Mouse (Mus musculus) hindbrain, embryonic 12.5 days (tissue): ENCODE measurements at regions not wholly inside any gene's neighbourhood (a gene's known extent, or its start where the extent isn't known, plus 50 kb on each side); places are given as distances from the start of the nearest gene placed in this dataset.

ENCODE experiments used
- ATAC-seq: fragments of 200-750 bp; cut with Nextera tagmentation; 2 replicates; pipeline ENCODE4 v1.8.0; 2017; ENCODE audit warnings: moderate TSS enrichment; ENCODE audit not compliant: low FRiP score
- H3K27ac ChIP-seq: fragments of 300-500 bp; sonication (generic); 2 replicates; pipeline ENCODE4 v1.5.1; 2016; ENCODE audit warnings: mild to moderate bottlenecking
- H3K27me3 ChIP-seq: fragments of 300-500 bp; sonication (generic); 2 replicates; pipeline ENCODE4 v1.6.1; 2016; ENCODE audit warnings: mild to moderate bottlenecking
- H3K36me3 ChIP-seq: fragments of 300-500 bp; sonication (generic); 2 replicates; pipeline ENCODE4 v1.6.1; 2016; ENCODE audit warnings: mild to moderate bottlenecking
- H3K4me1 ChIP-seq: fragments of 300-500 bp; sonication (generic); 2 replicates; pipeline ENCODE4 v1.6.1; 2016
- H3K4me2 ChIP-seq: fragments of 300-500 bp; sonication (generic); replicated peaks from 2 replicates; pipeline ENCODE4 v1.6.1; 2016; ENCODE audit warnings: mild to moderate bottlenecking
- H3K4me3 ChIP-seq: fragments of 300-500 bp; sonication (generic); 2 replicates; pipeline ENCODE4 v1.5.1; 2016; ENCODE audit warnings: mild to moderate bottlenecking
- H3K9ac ChIP-seq: fragments of 300-500 bp; sonication (generic); 2 replicates; pipeline ENCODE4 v1.6.1; 2016; ENCODE audit warnings: mild to moderate bottlenecking, moderate library complexity
- H3K9me3 ChIP-seq: fragments of 300-500 bp; sonication (generic); replicated peaks from 2 replicates; pipeline ENCODE4 v1.6.1; 2016; ENCODE audit warnings: mild to moderate bottlenecking
- WGBS: fragments of 180-500 bp; shearing (Covaris S2); methylation state at CpG from one replicate; pipeline ENCODE4 v1.1.7; 2016; 5-methylcytosine and 5-hydroxymethylcytosine counted together

DNA sequence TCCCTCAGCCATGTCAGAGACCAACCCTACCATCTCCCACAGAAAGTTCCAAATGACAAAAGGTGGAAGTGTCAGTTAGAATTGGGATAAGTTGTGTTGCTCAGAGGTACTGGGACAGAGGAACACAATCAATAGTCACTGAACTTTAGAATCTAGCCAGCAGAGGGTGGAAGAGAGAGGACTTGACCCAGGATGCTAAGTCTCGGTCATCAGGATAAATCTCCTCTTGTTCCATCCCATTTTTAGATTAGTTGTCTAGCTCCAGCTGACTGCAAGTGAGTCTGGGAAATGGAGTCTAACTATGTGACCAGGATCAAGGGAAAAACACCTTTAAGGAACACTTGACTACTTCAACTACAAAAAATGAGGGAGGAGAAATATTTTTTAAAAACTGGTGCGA lies 91.5 kb downstream of the Fam84b start:
- WGBS: 67% methylated on average over 2 of the region's 2 CpGs
- no peak overlapping the region for H3K4me3 ChIP-seq

DNA sequence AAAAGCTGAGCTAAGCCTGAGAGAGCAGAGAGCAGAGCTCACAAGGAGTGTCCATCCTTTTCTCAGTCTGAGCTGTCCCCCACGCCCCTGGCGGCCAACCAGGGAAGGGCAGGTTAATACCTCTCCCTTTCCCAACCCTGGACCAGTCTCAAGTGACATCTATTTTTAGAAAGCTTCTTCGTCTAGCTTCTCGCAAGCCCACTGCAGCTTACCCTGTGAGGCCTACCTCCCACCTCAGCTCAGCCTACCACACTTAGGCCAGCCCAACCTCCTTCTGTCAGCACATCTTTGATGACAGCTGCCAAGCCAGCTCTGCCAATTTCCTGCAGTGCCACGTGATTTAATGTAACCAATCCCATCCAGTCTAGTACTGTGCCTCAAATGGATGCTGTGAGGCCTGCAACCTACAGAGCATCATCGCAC lies 93.6 kb downstream of the Fam84b start:
- no peaks in the 10 kb centered on the region for H3K4me1 ChIP-seq
- peak; percentile 48 for ATAC-seq
- H3K27ac ChIP-seq: no peak overlapping the region
- H3K36me3 ChIP-seq: no peaks in the 10 kb centered on the region
- no peak overlapping the region for H3K4me2 ChIP-seq
- no peak overlapping the region for H3K4me3 ChIP-seq
- no peak overlapping the region for H3K9ac ChIP-seq
- no peaks in the 10 kb centered on the region for H3K27me3 ChIP-seq
- no peaks in the 10 kb centered on the region for H3K9me3 ChIP-seq
- 45% methylated on average over 6 of the region's 6 CpGs for WGBS

More for the DNA sequence above, 91.5 kb downstream of the Fam84b start:
- no peaks in the 10 kb centered on the region for H3K27me3 ChIP-seq
- H3K9me3 ChIP-seq: no peaks in the 10 kb centered on the region
- no peaks in the 10 kb centered on the region for H3K36me3 ChIP-seq
- H3K4me1 ChIP-seq: no peaks in the 10 kb centered on the region
- no peak overlapping the region for H3K27ac ChIP-seq
- no peak overlapping the region for H3K9ac ChIP-seq
- ATAC-seq: no peak
- no peak overlapping the region for H3K4me2 ChIP-seq

DNA sequence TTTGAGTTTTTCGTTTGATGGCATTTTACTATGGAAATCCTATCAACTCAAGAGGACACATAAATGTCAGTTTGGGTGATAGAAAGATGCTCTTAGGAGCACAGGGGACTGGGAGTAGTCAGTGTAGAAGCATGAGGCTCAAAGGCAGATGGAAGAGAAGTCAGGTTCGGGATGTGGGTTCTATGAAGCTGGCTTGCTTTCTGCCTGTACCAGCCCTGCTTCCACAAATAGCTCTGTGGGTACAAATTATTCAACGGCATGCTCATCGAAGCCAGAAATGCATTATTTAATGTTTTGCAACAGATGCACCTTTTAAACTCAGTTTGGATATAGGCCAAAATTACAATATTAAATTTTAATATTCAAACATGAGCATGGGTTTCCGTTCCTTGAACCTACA lies 99.3 kb downstream of the Fam84b start:
- WGBS: 94% methylated on average over 5 of the region's 5 CpGs
- no peak overlapping the region for H3K4me3 ChIP-seq
- no peak overlapping the region for H3K9ac ChIP-seq
- H3K9me3 ChIP-seq: no peaks in the 10 kb centered on the region
- no peaks in the 10 kb centered on the region for H3K27me3 ChIP-seq
- no peak for ATAC-seq
- H3K36me3 ChIP-seq: no peaks in the 10 kb centered on the region
- no peak overlapping the region for H3K27ac ChIP-seq
- no peaks in the 10 kb centered on the region for H3K4me1 ChIP-seq
- H3K4me2 ChIP-seq: no peak overlapping the region

DNA sequence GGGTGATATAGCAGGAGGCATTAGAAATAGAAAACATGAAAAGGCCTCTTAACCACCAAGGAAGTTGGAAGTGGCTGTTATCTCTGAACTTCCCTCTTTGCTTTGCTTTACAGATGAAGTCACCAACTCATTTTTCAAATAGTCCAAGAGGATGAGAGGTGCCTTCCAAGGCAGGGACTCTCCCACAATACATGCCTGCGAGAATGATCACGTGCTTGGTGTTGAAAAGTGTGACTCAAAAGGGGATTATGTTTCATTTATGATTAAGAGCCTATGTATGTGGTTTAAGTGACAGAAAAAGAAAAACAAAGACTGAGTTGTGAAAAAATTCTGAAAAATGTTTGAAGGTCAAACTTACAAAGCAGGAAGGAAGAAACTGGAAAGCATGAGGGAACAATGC lies 114.0 kb downstream of the Fam84b start:
- WGBS: 77% methylated on average over 2 of the region's 2 CpGs
- Histone ChIP-seq H3K9me3 (no peaks in the 10 kb centered on the region), H3K36me3 (no peaks in the 10 kb centered on the region), H3K27ac (no peak overlapping the region), H3K4me2 (no peak overlapping the region), H3K4me3 (no peak overlapping the region), H3K27me3 (no peaks in the 10 kb centered on the region), H3K9ac (no peak overlapping the region), H3K4me1 (no peaks in the 10 kb centered on the region)
- no peak for ATAC-seq

DNA sequence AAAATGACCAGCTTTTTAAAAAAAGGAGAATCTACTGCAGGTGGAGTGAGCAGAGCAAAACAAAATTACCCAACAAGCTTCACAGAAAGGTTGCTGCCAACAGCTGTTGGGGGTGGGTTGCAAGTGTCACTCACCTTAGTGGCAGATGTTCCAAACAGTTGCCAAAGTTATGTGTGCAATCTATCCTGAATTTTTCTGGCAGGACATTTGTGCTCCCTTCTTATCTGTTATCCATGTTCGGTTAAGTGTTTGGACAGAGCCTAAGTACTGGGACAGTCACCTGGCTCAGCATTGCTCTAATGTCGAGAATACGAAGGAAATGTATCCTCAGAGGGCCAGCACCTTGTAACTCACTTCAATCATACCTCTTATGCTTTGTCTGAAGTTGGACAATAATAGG lies 115.3 kb downstream of the Fam84b start:
- Histone ChIP-seq H3K4me3 (no peak overlapping the region), H3K36me3 (no peaks in the 10 kb centered on the region), H3K9ac (no peak overlapping the region), H3K27ac (no peak overlapping the region), H3K9me3 (no peaks in the 10 kb centered on the region), H3K4me1 (no peaks in the 10 kb centered on the region), H3K4me2 (no peak overlapping the region), H3K27me3 (no peaks in the 10 kb centered on the region)
- ATAC-seq: no peak
- WGBS: 83% methylated on average over 3 of the region's 3 CpGs

DNA sequence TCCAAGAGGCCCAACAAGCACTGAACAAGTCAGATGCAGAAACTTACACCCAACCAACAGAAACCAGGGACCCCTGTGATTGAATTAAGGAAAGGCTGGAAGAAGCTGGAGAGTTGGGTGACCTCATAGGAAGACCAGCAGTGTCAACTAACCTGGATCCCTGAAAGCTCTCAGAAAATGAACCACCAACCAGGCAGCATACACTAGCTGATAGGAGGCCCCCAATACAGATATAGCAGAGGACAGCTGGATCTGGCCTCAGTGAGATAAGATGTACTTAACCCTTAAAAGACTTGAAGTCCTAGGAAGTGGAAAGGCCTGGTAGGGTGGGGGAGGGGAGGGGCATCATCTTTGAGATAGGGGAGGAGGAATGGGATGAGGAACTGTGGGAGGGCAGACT lies 121.2 kb downstream of the Fam84b start:
- H3K9me3 ChIP-seq: no peaks in the 10 kb centered on the region
- H3K36me3 ChIP-seq: no peaks in the 10 kb centered on the region
- H3K9ac ChIP-seq: no peak overlapping the region
- no peak overlapping the region for H3K4me3 ChIP-seq
- no peaks in the 10 kb centered on the region for H3K4me1 ChIP-seq
- no peaks in the 10 kb centered on the region for H3K27me3 ChIP-seq
- H3K4me2 ChIP-seq: no peak overlapping the region
- no peak for ATAC-seq
- H3K27ac ChIP-seq: no peak overlapping the region

DNA sequence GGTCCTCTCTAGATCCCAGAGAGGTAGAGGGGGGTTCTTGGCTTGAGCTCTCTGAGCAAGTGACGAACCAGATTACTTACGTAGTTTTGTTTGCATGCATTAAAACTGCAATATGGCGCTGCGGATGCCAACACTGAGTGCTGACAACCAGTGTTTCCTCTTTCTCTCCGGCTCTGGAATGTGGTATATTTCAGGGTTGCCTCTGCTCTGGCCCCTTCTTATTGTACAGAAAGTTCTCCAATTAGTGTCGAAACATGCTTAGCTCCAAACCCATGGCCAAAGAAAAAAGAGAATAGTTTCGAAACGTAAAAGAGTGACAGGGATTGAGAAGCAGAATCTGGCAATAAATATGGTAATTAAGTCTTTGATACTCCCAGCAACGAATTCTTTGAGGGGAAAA lies 124.8 kb downstream of the Fam84b start:
- ATAC-seq: no peak
- H3K27ac ChIP-seq: no peak overlapping the region
- no peaks in the 10 kb centered on the region for H3K36me3 ChIP-seq
- H3K4me1 ChIP-seq: no peaks in the 10 kb centered on the region
- H3K9me3 ChIP-seq: no peaks in the 10 kb centered on the region
- H3K27me3 ChIP-seq: no peaks in the 10 kb centered on the region
- H3K4me2 ChIP-seq: no peak overlapping the region
- H3K4me3 ChIP-seq: no peak overlapping the region
- no peak overlapping the region for H3K9ac ChIP-seq
- WGBS: 66% methylated on average over 9 of the region's 9 CpGs

DNA sequence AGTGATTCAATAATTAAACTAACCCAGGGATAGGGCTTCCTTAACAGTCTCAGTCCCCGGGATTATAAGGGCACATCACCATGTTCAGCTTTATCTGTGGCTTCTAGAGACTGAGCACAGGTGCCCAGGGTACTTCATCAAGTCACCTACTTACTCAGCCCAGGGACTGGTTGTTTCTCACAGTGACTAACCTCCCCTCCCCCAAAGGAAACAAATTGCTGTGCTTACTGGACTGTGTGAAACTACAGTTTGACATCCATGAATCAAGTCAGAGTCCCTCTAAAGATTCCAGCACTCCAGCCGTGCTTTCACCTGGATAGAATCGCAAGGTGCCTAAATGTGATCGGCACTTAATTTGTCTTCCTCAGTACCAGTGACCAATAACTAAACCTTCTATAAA lies 125.2 kb downstream of the Fam84b start:
- no peaks in the 10 kb centered on the region for H3K4me1 ChIP-seq
- H3K36me3 ChIP-seq: no peaks in the 10 kb centered on the region
- WGBS: 78% methylated on average over 4 of the region's 4 CpGs
- no peak overlapping the region for H3K4me2 ChIP-seq
- no peak overlapping the region for H3K27ac ChIP-seq
- no peak for ATAC-seq
- no peak overlapping the region for H3K4me3 ChIP-seq
- no peaks in the 10 kb centered on the region for H3K9me3 ChIP-seq
- no peak overlapping the region for H3K9ac ChIP-seq
- H3K27me3 ChIP-seq: no peaks in the 10 kb centered on the region

DNA sequence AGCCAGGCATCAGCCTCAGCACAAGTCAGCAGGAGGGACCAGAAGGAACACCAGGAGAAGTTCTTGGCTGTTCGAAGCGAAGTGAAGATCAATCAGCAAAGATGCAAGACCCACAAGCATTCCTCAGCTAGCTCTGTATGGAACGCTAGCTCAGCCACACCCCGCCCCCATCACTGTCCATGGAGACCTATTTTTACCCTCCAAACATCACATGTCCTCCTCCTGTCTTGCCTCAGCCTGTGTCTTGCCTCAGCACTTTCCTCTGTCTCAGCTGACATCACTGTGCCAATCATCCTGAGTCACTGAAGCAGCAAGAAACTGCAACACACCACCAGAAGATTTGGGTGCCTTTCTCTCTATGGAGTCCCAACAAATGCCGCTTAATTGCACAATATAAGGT lies 134.2 kb downstream of the Fam84b start:
- no peak for ATAC-seq
- H3K9me3 ChIP-seq: no peaks in the 10 kb centered on the region
- H3K36me3 ChIP-seq: no peaks in the 10 kb centered on the region
- WGBS: 87% methylated on average over 5 of the region's 5 CpGs
- no peak overlapping the region for H3K27ac ChIP-seq
- H3K27me3 ChIP-seq: no peaks in the 10 kb centered on the region
- H3K4me2 ChIP-seq: no peak overlapping the region
- no peak overlapping the region for H3K4me3 ChIP-seq
- no peaks in the 10 kb centered on the region for H3K4me1 ChIP-seq
- H3K9ac ChIP-seq: no peak overlapping the region

DNA sequence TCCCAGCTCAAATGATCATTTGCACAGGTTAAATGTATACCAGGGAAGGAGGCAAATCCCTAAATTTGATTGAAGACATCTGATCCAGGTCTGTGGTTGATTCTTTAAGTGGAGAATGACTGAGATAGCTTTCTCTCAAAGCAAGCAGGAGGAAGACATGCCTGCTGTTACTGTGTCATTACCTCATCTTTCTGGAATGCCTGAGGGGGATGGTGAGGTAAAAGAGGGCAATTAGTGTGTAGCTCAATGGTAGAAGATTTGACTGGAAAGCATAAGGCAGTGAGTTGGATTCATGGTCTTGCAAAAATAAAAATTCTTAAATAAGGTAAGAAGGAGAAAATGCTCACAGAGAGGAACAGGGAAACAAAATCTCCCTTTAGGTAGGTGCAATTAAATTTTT lies 144.9 kb downstream of the Fam84b start:
- H3K4me3 ChIP-seq: no peak overlapping the region
- no peaks in the 10 kb centered on the region for H3K36me3 ChIP-seq
- H3K27ac ChIP-seq: no peak overlapping the region
- 0 out of 2 replicates have a peak, but pooled peaks cover 3% of the 10 kb centered on the region for H3K4me1 ChIP-seq
- no peak overlapping the region for H3K4me2 ChIP-seq
- ATAC-seq: no peak
- no peaks in the 10 kb centered on the region for H3K9me3 ChIP-seq
- no peaks in the 10 kb centered on the region for H3K27me3 ChIP-seq
- no peak overlapping the region for H3K9ac ChIP-seq

DNA sequence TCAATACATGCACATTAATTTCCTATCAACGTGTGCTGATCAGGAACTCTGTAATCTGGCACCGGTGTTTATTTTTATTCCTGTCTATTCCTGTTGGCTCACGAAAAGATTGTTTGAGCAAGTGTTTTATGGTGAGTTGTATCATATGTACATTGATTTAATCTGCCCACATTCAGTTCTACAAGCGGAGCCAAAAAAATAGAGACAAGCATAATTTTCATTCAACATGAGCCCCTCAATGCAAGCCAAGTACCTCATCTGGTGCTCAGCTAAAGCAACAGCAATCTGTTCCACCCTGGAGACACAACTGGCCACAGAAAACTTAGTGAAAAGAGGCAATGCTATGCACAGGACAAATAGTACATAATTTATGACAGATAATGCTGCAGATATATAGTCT lies 147.6 kb downstream of the Fam84b start:
- ATAC-seq: no peak
- Histone ChIP-seq H3K9ac (no peak overlapping the region), H3K27ac (no peak overlapping the region), H3K4me2 (no peak overlapping the region), H3K9me3 (no peaks in the 10 kb centered on the region), H3K27me3 (no peaks in the 10 kb centered on the region), H3K4me1 (0 out of 2 replicates have a peak, but pooled peaks cover 3% of the 10 kb centered on the region), H3K4me3 (no peak overlapping the region), H3K36me3 (no peaks in the 10 kb centered on the region)
- 88% methylated on average over 4 of the region's 4 CpGs for WGBS

DNA sequence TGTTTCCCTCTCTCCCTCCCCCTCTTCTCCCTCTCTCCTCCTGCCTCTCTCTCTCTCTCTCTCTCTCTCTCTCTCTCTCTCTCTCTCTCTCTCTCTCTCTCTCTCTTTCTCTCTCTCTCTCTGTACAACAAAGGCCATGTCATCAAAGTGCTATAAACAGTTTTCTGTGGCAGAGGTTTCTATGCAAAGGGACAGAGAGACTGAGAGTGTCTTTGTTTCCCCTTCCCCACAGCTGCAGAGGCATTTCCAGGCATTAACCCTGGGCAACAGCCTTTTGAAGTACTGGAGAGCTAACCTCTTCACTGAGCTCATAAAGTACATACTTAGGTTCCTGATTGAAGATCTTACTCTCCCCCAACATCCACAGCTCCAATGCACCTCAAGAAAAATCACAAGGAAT lies 152.3 kb downstream of the Fam84b start:
- ATAC-seq: no peak
- Histone ChIP-seq H3K27ac (no peak overlapping the region), H3K9ac (no peak overlapping the region), H3K4me3 (no peak overlapping the region), H3K4me2 (no peak overlapping the region), H3K4me1 (no peaks in the 10 kb centered on the region), H3K9me3 (no peaks in the 10 kb centered on the region), H3K36me3 (no peaks in the 10 kb centered on the region), H3K27me3 (no peaks in the 10 kb centered on the region)

DNA sequence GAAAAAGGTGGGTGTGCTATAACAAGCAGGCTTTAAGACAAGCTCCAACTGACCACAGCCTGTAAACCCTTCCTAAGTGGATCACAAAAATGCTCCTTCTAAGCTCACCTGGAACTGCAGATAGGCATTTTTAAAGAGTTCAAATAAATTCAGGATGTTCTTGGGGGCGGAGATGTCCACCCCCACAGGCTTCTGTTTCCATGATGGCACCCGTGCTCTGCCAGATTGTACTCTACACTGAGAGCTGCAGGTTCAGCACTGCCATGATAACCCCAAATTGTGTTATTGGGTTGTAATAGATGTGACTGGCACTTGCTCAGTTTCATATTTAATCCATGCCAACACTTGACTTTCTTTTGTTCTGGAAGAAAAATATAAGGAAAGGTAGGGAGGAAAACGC lies 158.8 kb downstream of the Fam84b start:
- H3K27ac ChIP-seq: no peak overlapping the region
- ATAC-seq: no peak
- H3K4me3 ChIP-seq: no peak overlapping the region
- H3K4me1 ChIP-seq: no peaks in the 10 kb centered on the region; the same call in 1 of the 2 replicates
- no peak overlapping the region for H3K4me2 ChIP-seq
- H3K36me3 ChIP-seq: no peaks in the 10 kb centered on the region
- no peaks in the 10 kb centered on the region for H3K27me3 ChIP-seq
- H3K9ac ChIP-seq: no peak overlapping the region
- 89% methylated on average over 3 of the region's 3 CpGs for WGBS
- no peaks in the 10 kb centered on the region for H3K9me3 ChIP-seq
